Mouse (Mus musculus) spleen, embryonic (tissue): Measurements from ENCODE around the gene Chid1.

ENCODE experiments used
- CTCF ChIA-PET: fragments of 350-600 bp; sonication (Branson Sonifier 250); formaldehyde crosslinking; loops from one replicate; lab custom pipeline; 2022; lab: Charles Lee

The Chid1 gene

GRCm38 (mm10) chr7:141558946-141559345 lies 19.3 kb upstream of the Chid1 start:
- CTCF ChIA-PET = no interaction called here

DNA sequence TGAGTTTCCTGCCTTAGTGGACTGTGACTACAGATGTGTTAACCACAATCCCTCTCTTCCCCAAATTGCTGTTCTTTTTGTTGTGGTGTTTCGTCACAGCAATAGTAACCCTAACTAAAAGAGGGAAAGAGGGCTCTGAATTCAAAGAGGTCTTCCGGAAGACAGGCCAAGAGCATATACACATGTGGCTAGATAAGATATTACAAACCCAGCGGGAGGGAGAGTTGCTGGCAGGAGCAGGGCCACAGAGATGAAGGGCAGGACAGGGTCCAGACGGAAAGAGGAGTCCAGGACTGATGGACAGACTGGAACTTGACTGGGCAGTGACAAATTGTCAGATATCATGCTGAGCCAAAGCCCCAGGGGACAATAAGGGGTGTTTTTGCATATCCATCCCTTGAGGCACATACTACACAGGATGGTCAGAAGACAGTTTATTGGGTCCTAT lies 18.7 kb upstream of the Chid1 start:
- CTCF ChIA-PET = no interaction called here

DNA sequence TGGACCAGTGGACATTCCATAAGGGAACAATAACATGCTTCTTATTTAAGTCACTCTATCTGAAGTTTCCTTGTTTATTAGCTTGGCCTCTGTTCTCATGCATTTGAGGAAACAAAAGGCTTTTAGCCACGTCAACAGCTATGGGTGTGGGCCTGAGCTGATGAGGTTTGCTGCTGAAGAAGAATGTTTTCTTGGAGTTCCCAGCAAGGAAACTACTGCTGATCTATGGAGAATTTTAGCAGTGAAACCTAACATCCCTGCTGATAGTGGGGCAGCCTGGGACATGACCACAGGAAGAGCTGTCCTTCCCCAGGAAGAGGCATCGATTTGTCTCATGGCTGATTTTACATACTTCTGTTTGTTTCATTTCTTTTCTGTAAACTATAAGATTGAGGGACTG lies 10.8 kb upstream of the Chid1 start:
- CTCF ChIA-PET = interaction anchor here (0.6 to 0.7 kb wide), 2 partner anchors 23 to 109 kb away, joined by 3 to 6 read pairs; no protein-coding TSS in a partner anchor

GRCm38 (mm10) chr7:141549432-141550061 lies 9.9 kb upstream of the Chid1 start:
- CTCF ChIA-PET = no interaction called here

DNA sequence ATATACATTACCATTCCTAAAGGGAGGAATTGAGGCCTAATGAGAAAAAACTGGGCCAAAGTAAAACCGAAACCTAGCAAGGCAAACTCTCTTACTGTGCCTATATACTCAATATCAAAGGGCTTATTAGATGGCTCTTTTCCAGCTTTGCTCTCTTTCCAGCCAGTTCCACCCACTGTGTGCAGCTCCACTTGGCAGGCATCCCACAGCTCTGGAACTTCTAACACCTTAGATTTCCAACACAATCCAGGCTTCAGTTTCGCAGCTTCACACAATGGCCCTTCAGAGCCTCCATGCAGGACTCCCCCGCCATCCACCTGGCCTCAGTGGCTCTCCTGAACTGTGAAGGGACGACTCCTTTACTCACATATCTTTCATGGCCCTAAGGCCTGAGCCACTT lies 5.0 kb upstream of the Chid1 start:
- CTCF ChIA-PET = no interaction called here

GRCm38 (mm10) chr7:141542588-141542987 lies 2.9 kb upstream of the Chid1 start:
- CTCF ChIA-PET = no interaction called here

DNA sequence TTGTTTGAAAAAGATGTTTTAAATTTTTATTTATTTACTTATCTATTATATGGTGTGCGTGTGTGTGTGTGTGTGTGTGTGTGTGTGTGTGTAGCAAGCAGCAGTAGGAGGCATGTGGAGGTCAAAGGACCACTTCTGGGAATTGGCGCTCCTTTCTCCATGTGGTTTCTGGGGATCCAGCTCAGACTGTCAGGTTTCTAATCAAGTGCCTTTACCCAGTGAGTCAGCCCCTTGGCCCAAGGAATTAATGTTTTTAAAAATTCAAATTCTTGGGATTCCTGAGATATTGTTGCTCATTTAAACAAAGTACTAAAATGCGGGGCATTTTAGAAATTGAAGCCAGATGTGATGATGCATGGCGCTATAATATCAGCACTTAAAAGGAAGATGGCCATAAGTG lies 2.0 kb upstream of the Chid1 start:
- CTCF ChIA-PET = interaction anchor here (0.6 kb wide), 1 partner anchor 79 kb away, joined by 3 read pairs; no protein-coding TSS in a partner anchor

DNA sequence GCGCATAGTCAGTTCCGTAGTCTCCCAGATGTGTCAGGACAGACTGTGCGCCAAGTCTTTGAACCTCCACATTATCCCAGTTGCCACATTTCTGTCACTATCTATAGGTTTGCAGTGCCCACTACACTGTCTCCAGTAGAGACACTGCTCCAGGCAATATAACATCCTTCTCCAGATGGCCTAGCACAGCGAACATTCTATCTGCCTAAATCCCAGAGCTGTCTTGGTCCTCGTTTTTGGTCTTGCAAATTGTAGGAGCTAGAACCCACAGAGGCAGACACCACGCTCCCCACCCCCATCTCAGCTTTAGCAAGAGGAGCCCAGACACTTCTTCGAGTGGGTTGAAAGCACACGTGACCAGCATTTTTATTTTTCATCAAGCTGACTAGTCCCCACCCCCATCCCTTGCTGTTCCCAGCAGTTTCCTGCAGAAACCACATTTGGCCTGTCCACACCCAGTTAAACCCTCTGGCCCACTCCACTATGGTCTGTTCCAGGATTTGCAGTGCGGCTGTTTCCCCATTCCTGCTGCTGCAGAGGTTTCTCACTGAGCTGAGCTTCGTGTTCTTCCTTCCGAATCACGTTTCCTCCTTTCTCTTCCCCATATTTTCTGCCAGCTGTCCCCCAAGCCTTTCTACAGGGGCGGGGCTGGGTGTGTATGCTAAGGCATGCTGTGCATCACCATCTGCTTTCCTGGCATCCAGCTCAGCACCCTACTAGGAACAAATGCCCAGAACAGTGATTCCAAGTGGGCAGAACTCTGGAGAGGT lies 840 bp upstream of the Chid1 start:
- CTCF ChIA-PET = interaction anchor here (0.6 kb wide), 1 partner anchor 65 kb away, joined by 3 read pairs; no protein-coding TSS in a partner anchor

GRCm38 (mm10) chr7:141538852-141539555 lies 653 bp downstream of the Chid1 start:
- CTCF ChIA-PET = no interaction called here

- CTCF ChIA-PET = no interaction called here
These were observed 4.1 kb downstream of the Chid1 start for GRCm38 (mm10) chr7:141535570-141535969.

GRCm38 (mm10) chr7:141525580-141525925 lies 14.1 kb downstream of the Chid1 start:
- CTCF ChIA-PET = interaction anchor here (0.6 to 1.2 kb wide), 2 partner anchors 13 to 70 kb away, joined by 3 read pairs; no protein-coding TSS in a partner anchor

DNA sequence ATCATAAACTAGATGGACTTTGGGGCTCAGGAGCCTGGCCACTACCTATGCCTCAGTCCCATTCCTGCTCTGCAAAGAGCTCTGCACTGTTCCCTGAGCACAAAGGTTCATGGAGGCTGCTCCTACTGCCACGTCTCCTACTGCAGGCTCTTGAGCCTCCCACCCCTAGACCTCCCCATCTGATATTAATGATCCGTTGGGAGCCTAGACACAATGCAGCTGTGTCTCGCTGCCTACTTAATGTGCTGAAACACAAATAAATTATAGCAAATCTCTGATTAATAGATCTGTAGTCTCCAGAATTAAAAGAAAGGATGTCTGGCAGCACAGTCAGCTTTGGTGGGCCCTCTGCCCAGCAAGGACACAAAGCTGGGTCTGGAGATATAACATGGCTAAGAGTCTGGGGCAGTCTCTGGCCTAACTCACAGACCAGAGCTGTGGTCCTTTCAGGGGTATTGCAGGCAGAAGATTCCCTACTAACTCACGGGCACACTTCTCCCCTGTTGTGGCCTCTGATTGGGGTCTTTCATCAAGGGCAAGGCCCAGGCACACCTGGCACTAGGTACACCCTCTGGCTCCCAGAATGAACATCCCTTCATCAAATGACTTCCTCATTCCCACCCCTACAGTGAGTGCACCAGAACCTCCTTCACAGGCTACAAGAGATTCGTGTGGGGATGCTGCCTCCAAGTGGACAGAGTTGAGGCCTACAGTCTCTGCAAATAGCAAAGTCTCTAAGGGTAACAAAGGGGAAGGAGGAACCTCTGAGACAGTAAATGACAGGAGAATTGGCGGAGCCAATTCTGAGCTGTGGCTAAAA lies 14.7 kb downstream of the Chid1 start:
- CTCF ChIA-PET = interaction anchor here (1.2 kb wide), 1 partner anchor 69 kb away, joined by 3 read pairs; no protein-coding TSS in a partner anchor

GRCm38 (mm10) chr7:141524271-141524670 lies 15.4 kb downstream of the Chid1 start:
- CTCF ChIA-PET = no interaction called here

- CTCF ChIA-PET = no interaction called here
These were observed 16.6 kb downstream of the Chid1 start for GRCm38 (mm10) chr7:141523007-141523406.

- CTCF ChIA-PET = interaction anchor here (0.7 kb wide), 1 partner anchor 155 kb away, joined by 4 read pairs; no protein-coding TSS in a partner anchor
These were observed 19.9 kb downstream of the Chid1 start for GRCm38 (mm10) chr7:141519795-141520194.

- CTCF ChIA-PET = no interaction called here
These were observed 20.7 kb downstream of the Chid1 start for GRCm38 (mm10) chr7:141518926-141519325.

DNA sequence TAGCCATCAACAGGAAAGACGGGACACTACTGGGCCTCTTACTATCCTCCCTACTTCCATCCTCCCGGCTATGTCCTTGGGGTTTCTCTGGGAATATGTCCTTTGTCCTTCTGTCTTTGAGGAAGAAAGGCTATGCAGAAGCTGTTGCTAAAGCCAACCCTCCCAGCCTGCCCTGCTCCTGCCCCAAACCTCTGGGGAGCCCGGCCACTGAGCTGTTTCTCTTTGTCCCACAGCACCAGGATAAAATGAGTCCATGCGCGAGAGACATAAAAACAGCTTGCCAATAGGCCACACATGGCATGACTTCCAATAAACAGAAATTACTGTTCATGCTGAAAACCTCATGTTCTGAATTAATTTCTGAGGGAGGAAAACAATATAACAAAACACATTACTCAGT lies 21.4 kb downstream of the Chid1 start:
- CTCF ChIA-PET = no interaction called here

DNA sequence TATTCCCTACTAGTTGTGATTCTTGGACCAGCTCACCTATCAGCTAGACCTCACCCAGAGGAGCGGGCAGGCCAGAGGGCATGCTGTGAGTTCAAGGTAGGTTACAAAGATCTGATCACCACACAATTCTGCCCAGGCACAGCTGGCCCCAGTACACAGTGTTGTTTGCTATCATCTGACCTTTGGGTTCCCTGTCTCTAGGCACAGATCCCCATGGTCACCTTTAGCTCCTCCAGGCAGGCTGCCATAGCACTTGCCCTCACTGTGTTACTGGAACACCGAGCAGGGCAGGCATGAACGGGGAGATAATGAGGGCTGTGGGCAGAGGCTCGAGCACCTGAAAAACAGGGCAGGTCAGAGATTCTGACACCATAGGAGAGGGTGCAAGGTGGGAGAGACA lies 22.0 kb downstream of the Chid1 start:
- CTCF ChIA-PET = no interaction called here

DNA sequence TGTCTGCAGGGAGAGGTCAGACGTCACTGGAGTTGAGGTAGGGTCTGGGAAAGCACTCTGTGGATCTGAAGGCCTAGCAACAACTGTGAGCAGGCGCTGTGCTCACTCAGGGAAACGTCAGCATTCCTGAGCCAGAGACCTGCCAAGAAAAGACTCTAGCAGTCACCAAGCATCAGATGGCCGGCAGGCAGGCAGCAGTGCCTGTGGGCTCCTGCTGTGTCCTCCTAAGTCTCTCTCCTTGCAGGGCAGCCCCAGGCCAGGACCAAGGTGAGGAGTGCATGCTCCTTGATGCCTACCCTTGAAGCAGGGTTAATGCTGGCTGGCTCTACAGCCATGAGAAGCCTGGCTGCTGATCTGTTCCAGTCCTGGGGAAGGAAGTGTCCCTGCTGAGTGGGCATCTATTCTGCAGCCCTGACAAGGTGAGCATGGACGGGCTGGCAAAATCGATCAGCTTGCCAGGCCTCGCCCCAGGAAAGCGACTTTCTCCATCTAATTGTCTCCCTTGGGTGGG lies 28.9 kb downstream of the Chid1 start:
- CTCF ChIA-PET = no interaction called here

GRCm38 (mm10) chr7:141510196-141510595 lies 29.5 kb downstream of the Chid1 start:
- CTCF ChIA-PET = no interaction called here

GRCm38 (mm10) chr7:141508160-141508559 lies 31.5 kb downstream of the Chid1 start:
- CTCF ChIA-PET = no interaction called here
